Mouse (Mus musculus): ENCODE results near the gene Naxd.
A peak's percentile ranks its signal among the peaks of the same experiment; 100 is the strongest.
"Not testable (repeated sequence)": the region's sequence is repeated elsewhere in the genome, so short reads cannot be mapped to it uniquely, and the experiment has no call there.

The Naxd gene

DNA sequence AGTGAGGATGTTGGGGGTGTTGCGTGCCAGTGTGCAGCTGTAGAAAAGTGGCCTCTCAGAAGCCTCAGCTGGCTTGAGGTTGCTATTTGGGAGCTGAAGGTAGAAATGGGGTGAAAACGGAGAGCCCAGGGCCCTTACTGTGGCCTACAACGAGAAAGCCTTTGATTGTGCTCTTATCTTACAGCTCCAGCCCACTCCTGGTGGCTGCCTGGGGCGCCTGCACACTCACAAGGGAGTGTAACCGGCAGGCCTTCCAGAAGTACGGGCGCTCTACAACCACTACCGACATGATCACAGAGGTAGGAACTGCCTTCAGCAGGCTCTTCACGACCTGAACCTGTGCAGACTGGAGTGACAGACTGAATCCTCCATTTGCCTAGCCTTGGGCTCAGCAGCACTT, 15.4 kb downstream of the Naxd start:
- no peak for DNase-seq (ENCODE audit: low read depth, low spot score)

DNA sequence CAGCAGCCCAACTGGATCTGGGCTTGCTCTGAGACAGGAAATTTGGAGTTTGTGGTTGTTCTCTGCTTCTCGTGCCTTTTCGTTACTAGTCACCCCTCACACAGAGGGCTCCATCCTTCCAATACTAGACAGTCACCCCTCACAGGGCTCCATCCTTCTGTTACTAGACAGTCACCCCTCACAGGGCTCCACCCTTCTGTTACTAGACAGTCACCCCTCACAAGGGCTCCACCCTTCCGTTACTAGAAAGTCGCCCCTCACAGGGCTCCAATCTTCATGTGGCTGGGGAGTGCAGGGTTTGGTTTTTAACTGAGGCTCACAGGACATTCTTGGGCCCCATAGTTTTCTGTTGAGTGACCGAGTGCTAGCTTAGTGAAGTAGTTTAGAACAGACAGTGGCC, 15.9 kb downstream of the Naxd start:
- DNase-seq (ENCODE audit: low read depth, low spot score): no peak

DNA sequence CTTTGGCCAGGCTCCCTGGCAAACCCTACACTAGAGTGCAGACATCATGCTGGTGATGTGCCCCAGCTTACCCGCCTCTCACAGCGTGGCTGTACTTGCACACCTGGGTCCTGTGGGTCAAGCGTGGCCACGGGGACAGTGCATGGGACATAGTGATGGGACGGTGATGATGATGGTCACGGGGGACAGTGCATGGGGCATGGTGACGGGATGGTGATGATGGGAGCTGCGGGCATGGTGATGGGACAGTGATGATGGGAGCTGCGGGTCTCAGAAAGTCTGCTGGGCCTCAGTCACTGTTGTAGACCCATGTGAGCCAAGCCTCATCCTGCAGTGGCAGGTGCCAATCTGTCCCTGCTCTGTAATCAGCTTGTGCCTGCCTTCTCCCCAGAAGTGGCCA, 19.0 kb downstream of the Naxd start:
- DNase-seq (ENCODE audit: low read depth, low spot score): no peak

- DNase-seq (ENCODE audit: low read depth, low spot score): no peak
These were observed 20.2 kb downstream of the Naxd start for GRCm38 (mm10) chr8:11517366-11518055.

DNA sequence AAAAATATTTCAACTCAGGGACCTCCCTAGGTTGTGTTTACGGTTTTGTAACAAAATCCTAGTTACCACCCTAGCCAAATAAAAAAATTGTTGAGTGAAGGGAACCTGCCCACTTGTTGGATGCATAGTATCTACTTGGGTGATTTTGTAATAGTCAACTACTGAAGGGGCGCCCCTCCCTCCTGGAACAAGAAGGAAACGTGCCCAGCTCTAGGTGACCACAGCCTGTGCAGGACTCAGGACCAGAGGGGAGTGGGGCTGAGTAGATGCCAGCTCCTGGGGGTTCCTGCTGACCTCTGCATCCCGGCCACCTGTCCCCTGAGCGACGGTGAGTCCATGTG, 20.7 kb downstream of the Naxd start:
- DNase-seq (ENCODE audit: low read depth, low spot score): no peak

DNA sequence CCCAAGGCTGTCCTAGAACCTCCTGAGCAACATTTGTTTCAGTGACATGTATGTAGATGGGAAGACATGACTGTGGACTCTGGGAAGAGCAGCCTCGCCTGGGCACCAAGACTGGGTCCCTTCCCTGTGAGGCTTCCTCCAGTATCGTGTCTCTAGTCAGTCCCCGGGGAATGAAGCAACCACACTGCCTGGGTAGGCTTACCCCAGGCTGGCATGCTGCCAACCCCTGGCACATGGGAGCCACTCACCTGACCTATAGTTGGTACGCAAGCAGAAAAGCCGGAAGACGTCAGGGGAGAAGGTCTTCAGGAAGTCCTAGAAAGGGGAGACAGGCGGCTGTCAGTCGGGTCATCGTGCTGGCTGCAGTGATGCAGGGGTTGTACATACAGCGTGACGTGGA, 21.4 kb downstream of the Naxd start:
- DNase-seq (ENCODE audit: low read depth, low spot score): no peak

- DNase-seq (ENCODE audit: low read depth, low spot score): no peak
These were observed 26.0 kb downstream of the Naxd start for GRCm38 (mm10) chr8:11523331-11523730.

DNA sequence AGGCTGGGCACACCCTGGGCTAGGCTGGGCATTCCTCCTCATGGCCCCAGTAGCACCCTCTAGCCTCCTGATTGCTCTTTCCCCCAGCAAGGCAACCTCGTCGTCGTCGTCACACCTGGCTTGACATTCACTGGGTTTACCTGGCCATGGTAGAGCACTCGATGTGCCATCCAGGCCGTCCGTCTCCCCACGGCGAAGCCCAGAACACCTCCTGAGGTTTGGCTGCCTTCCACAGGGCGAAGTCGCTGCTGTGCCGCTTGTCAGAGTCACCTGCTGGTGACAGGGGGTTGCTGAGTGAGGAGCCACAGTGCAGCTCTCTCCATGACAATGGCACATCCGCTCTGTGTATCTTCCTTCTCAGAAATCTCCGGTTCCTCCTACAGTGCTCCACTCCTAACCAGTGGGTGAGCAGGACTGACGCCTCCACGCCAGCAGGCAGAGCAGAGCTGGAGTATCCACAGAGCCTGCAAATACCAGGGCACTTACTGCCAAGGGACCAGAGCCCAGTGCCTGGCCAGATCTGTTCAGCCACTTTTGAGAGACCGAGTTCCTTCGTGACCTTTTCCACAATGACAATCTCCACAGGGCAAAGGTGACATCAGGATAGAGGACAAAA, 33.0 kb downstream of the Naxd start:
- DNase-seq (ENCODE audit: low read depth, low spot score): no peak

DNA sequence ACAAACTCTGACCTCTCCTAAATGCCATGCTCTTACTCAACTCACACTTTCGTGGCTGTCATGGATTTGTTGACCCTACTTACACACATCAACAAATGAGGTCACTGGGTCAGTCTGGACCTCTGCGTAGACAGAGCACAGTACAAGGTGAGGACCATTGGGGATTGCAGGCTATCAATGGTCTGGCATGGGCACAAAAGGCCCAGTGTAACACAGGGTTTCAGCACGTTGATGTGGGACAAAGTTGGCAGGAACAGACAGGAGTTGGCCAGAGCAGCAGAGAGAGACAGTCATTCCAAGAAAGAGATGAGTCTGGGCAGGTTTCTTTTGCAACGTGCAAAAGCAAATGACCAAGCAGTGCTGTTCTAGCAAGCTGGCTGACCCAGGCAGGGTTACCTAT, 33.5 kb downstream of the Naxd start:
- DNase-seq (ENCODE audit: low read depth, low spot score): no peak

DNA sequence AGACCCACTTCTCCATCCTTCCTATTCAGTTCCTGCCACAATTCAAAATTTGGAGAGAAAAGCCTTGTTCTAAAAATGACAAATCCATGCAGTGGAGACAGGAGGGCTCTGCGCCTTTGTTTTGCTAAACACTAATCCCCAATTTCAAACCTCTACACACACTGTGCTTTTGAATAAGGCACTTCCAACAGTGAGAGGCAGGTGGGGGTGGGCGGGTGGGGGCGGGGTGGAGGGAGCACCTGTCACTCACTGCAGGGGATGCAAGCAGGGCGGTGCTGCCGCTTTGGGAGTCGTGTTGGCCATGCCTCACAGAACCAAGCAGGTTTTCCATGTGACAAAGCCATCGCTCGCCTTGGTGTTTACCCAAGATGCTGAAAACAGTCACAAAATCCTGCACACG, 37.2 kb downstream of the Naxd start:
- DNase-seq (ENCODE audit: low read depth, low spot score): no peak

DNA sequence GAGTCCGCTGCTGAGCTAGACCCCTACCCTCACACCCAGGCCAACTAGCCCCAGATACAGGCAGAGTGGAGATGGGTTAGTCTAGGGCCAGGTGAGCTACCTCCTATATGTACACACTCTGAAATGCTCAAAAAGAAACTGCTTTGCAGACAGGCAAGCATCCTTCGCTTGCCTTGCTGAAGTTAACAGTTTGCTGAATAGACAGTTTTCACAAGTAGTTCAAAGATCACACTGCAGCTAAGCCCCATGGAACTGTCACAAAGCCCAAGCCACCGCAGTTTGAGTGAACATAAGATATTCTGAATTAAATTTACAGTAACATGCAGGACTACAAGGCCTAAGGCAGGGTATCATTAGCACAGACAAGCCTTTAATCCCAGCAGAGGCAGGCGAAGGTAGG, 41.7 kb downstream of the Naxd start:
- DNase-seq (ENCODE audit: low read depth, low spot score): no peak

DNA sequence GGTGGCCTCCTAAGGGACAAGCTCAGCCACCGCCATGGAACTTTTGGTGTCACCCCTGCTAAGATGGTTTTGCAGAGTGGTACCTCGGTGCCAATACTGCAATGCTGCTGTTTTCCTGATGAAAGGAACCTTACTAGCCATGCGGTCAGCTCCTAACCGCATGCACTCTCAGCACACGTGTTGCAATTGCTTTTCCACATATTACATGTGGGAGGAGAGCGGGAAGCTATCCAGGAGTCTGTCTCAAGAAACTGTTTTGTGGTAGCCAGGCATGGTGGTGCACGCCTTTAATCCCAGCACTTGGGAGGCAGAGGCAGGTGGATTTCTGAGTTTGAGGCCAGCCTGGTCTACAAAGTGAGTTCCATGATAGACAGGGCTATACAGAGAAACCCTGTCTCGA, 42.9 kb downstream of the Naxd start:
- no peak for DNase-seq (ENCODE audit: low read depth, low spot score)

GRCm38 (mm10) chr8:11542031-11542430, 44.7 kb downstream of the Naxd start:
- DNase-seq (ENCODE audit: low read depth, low spot score): no peak

- DNase-seq (ENCODE audit: low read depth, low spot score): no peak
These were observed 45.6 kb downstream of the Naxd start for GRCm38 (mm10) chr8:11542866-11543265.

DNA sequence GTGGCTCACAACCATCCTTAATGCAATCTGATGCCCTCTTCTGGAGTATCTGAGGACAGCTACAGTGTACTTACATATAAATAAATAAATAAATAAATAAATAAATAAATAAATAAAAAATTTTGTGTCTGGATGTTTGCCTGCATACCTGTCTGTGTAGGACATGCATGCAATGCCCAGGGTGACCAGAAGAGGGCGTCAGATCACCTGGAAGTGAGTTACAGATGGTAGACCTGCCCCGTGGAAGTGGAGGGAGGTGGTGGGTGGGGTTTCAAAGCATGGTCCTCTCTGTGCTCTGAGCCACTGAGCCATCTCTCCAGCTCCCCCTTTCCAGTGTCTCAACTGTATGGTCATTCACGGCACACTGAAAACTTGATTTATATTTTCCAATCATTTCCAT, 47.1 kb downstream of the Naxd start:
- peak; percentile 65 for DNase-seq (ENCODE audit: low read depth, low spot score)

GRCm38 (mm10) chr8:11547063-11547462, 49.8 kb downstream of the Naxd start:
- peak; percentile 59 for DNase-seq (ENCODE audit: low read depth, low spot score)

GRCm38 (mm10) chr8:11549706-11550105, 52.4 kb downstream of the Naxd start:
- peak; percentile 66 for DNase-seq (ENCODE audit: low read depth, low spot score)

DNA sequence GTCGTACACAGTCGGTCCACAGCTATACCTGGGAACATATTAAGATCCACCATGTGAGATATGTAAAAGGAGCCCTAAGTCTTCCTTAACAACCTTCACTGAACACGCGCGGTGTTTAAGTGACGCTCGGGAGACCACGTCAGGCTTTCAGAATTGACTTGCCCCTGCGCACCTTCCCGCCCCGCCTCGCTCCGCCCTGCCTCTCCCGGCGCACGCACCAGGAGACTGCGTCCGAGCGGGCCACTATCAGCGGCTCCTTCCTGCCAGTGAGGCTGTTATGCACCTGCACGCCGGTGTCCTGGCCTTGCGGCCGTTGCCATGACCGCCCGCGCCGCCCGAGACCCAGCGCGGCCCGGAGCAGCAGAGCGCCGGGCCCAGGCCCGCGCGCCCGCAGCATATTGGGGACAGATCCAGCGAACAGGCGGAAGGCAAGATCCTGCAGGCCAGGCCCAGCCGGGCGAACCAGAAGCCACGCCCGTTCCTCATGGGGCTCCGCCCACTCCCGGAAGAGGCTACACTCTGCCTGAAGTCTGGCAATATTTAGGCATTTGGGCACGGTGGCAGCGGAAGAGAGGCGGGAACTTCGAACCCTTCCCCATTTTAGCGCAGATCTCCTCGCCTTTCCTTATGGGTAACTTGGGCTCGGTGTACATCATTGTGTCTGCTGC, 53.1 kb downstream of the Naxd start, which contains the start of gene Cars2:
Cars2 (minus strand) TSS at position 503 of the 668 bp plus-strand sequence.
- peak; percentile 83 for DNase-seq (ENCODE audit: low read depth, low spot score)

GRCm38 (mm10) chr8:11551497-11551896, 54.2 kb downstream of the Naxd start:
- not testable (repeated sequence) for DNase-seq (ENCODE audit: low read depth, low spot score)

- no peak for DNase-seq (ENCODE audit: low read depth, low spot score)
These were observed 55.1 kb downstream of the Naxd start for GRCm38 (mm10) chr8:11552390-11552789.

GRCm38 (mm10) chr8:11554799-11555719, 57.8 kb downstream of the Naxd start, which contains the start of gene Ing1:
Gene Ing1, plus strand, starts transcription at chr8:11555571.
- peak; percentile 98 for DNase-seq (ENCODE audit: low read depth, low spot score)

Data from WW6 (cell line).